Mouse (Mus musculus) hindlimb bud, embryonic 11.5 days (tissue): ENCODE results near the gene Ntn5.
"Not testable (repeated sequence)": the region's sequence is repeated elsewhere in the genome, so short reads cannot be mapped to it uniquely, and the experiment has no call there.

ENCODE experiments used
- DNase-seq: peaks from one replicate; pipeline ENCODE4 v3.0.0-alpha.2; 2012; ENCODE audit warnings: low read depth, low spot score; ENCODE audit errors: extremely low spot score

Ntn5 gene

DNA sequence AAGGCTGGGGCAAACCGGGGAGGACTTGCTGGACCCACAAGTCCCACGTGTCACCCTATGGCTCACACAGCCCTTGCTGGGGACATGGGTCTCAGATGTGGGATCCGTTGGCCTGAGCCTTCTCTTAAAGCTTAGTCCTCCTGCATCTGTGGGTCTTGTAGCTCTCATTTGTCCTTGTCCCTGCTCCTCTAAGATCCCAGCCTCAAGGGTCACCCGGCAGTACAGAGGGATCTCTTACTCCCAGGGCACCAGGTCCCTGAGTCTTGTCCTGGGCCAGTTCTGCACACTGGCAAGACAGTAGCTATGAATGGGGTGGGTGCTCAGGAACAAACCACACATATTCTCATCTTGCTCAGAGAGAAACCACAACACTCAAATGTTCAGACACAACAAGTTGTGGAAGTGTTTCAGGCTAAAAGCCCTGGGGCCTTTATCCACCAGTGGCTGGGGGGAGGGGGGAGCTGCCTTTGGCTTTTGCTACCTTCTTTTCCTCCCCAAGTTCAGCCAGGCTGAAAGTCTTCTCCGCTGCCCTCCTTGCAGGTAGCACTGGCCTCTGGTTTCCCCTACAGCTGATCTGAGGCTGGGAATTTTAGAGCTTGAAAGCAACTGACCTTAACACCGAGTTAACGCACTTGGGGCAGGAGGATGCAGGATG lies at the start of gene Ntn5:
Ntn5 (plus strand) TSS at position 627 of the 655 bp plus-strand sequence.
- DNase-seq = no peak

DNA sequence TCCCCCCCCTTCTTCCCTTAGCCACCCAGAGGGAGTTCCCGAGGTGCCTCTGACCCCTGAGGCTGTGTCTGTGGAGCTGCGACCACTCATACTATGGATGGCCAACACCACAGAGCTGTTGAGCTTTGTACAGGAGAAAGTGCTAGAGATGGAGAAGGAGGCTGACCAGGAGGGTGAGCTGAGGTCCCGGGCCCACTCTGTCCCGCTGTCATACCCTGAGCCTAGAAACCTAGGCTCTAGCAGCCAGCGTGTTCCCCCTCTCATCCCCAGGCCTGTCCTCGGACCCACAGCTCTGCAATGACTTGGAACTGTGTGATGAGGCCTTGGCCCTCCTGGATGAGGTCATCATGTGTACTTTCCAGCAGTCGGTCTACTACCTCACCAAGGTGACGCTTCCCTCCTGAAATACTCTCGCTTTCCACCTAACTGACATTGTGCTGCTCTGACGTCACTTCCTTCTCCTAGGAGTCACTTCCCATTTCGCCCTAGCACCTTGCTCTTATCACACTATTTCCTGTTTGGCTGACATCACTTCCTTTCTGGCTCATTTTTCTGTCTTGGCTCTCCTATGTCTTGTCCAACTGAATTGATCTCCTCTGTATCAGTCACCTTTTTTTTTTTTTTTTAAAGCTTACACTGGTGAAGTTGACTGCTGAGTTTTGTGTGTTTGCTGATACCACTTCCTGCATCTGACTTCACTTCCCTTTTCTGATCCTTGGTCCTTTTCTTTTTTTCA lies 48.7 kb upstream of the Ntn5 start:
- DNase-seq = no peak

DNA sequence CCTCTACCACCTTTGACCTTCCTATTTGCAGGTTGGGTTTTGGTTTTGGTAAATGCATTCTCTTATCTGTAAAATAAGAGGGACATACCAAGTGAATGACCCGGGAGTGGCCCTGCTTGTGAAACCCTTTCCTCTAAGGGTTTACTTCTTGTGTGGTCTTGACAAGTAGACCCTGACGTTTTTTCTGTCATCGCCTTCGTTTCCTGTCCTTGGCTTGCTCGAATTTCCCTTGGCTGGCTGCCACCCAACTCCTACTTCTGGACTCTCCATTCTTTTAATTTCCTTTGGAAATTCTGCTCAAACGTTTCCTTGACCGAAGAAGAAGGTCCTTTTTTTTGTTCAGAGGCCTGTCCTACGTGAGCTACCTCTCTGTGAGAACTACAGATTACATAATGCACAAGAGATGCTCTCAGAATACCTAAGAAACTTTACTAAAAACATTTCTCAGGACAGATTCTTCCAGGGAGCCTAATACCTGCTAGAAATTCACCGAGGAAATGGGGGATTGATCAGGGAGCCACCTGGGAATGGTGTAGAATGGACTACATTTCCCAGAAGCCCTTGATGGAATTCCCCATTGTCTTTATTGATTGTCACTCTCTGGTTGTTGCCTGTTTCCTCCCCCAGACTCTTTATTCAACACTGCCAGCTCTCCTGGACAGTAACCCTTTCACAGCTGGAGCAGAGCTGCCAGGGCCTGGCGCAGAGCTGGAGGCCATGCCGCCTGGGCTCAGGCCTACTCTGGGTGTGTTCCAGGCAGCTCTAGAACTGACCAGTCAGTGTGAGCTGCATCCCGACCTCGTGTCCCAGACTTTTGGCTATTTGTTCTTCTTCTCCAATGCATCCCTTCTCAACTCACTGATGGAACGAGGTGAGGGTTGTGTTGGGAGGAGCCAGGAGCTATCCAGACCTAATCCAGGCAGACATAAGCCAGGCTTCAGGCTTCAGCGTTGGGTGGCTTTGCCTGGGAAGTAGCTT lies 47.8 kb upstream of the Ntn5 start:
- no peak for DNase-seq

DNA sequence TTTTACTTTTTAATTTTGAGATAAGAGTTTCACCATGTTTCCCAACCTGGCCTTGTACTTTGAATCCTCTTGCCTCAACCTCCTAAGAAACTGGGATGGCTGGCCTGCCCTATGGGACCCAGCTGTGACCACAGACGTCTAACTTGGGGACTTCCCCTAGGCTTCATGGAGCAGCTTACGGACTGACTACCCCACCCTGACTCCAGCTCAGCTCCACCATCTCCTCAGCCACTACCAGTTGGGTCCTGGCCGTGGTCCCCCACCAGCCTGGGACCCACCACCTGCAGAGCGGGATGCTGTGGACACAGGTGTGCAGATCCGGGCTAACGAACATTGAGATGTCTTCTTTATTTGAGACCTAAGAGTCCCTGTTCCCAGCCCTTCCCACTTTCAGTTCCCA lies 46.1 kb upstream of the Ntn5 start:
- DNase-seq = no peak

DNA sequence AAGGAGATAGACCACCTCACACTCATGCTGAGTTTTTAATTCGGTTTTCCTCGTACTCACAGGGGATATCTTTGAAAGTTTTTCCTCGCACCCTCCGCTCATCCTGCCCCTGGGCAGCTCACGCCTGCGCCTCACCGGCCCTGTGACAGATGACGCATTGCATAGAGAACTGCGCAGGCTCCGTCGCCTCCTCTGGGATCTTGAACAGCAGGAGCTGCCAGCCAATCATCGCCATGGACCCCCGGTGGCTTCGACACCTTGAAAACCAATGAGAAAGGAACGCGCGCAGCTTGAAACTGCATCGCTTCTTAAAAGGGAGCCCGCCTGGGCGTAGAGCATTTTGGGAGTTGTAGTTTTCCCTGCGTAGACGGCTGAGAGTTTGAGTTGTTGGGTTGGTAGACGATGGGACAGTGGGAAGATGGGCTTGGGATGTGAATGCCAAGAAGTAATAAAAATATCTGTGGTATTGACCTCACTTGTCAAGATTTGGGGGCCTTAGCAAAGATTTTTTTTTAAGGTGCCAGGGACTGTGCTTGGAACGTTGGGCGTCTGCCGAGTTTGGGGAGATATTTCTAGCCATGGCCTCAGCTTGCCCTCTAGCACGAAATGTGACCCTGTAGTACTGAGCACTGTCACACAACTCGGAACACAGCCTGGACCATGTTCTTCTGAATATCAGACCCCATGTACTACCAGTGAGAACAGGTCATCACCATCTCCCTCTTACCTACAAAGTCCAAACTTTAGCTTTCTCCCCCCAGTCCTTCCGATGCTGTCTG lies 45.0 kb upstream of the Ntn5 start:
- DNase-seq = peak; percentile 95

DNA sequence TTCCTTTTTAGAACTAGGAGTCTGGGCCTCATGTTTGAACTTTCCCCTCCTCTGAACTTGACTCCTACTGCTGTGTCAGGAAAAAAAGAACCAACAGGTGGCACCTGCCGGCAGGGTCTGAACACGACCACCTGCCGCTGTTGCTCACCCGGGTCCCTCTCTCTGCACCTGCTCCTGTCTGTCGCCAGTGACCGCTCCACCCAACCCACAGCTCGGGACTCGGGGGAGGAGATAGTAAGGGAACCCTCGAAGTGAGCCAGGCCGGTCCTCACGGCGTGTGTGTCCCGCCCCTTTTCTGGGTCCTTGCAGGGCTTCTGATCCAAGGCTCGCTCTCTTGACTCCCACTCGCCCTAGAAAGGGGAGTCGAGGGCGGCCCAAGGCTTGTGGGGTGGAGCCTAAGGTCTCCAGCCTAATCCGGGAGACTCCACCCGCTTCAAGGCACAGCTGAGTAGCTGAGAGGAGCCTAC lies 44.2 kb upstream of the Ntn5 start, which contains the start of gene Mamstr:
Mamstr (plus strand) TSS at position 417 of the 467 bp plus-strand sequence.
- DNase-seq = no peak

DNA sequence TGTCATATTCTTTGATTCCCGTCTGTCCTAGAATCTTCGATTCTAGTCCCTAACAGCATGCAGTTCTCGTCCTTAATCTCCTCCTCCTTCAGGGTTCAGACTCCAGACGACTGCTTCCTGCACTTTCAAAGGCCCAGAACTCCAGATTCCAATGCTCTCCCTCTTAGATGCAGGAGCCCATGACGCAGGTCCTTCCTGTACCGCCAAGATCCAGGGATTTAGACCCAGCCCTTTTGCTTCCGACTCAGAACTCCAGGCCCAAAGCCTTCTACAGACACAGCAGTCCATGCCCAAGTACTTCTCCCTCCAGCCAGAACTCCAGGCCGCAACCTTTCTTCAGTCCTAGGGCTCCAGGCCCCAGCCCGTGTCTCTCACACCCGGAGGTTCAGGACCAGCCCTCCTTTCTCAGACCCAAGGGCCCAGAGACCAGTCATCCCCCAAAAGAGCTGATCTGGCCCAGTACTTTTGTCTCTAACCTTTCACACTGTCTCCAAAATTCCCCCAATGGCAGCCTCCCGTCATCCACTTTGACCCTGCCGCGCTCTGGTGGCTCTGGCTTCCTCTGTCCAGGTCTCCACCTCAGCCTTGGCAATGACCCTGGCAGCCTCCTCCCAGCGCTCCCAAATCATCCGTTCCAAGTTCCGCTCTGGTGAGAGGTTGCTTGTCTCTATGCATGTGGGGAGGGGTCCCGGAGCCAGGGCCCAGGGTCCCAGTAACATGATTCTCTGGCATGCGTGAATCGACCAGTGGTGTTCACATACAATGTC lies 43.4 kb upstream of the Ntn5 start:
- DNase-seq = no peak

DNA sequence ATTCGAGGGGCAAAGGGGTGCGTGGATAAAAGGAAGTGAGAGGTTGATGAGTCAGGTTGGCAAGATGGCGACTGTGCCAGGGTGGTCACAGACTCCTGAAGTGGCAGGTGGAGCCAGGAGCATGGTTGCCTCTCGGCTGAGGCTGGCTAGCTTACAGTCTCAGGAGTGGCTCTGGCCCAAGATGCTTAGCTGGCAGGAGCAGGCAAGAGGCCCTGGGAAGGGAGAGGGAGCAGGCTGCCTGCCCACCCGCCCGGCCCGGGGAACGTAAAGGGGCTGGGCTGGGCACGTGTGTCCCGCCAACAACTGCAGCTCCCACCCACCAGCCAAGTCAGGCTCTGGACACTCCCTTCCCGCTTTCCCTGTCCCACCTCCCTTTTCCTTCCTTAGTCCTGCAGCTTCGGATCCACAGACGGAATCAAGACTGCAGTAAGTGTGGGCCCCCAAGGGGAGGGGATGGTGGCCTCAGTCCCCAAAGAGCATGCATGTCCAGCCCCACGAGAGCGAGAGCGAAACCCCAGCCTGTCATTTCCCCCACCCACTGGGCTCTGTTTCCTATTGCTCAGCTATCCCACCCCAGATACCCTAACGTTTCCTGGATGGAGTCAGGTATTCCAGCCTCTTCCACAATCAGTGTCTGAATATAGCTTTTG lies 42.3 kb upstream of the Ntn5 start:
- DNase-seq = no peak

DNA sequence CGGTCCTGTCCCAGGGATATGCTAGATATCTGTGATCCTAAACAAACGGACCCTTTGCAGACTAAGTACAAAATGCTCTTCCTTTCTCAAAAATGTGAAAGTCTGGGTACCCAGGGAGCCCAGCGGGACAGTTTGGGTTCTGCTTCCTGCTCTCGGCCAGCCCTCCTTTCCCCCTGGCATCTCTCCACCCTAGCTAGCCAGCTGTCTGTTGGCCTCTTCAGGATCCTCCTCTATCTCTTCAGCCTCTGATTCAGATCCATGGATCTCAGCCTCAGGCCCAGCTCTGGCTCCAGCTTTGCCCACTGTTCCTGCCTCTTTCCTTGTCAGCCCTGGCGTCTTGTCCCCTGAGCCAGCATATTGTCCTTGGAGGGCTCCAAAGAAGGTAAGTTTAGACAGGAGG lies 41.7 kb upstream of the Ntn5 start:
- DNase-seq = no peak

DNA sequence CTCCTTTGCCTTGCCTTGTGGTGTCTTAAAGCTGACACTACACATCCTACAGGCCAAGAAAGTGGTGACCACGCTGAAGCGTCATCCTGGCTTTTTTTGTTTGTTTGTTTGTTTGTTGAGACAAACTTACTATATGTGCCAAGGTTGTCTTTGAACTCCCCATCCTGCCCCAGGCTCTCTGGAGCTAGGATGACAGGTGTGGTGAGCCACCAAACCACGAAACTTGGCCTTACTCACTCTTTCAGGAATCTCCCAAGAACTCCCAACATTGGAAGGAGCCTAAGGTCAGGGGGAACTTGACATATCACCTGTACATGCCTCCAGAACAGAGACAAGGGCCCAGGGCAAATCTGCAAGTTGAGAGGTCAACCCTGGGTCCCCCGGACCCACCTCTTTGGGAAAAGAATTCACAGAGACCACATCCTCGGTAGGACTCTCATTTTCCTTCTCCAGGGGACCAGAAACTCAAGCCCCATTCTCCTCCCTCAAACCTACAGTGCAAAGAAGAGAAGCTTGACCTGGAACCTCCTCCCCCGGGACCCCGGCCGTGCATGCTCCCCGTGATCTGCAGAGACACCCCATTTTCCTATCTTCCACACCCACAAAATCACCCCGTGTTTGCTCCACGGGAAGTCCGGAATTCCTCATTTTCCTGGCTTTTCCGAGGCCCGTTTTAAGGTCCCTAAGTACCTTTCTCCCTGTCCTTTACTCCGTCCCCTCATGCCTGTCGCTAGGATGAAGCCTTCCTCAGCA lies 41.1 kb upstream of the Ntn5 start:
- DNase-seq = no peak

DNA sequence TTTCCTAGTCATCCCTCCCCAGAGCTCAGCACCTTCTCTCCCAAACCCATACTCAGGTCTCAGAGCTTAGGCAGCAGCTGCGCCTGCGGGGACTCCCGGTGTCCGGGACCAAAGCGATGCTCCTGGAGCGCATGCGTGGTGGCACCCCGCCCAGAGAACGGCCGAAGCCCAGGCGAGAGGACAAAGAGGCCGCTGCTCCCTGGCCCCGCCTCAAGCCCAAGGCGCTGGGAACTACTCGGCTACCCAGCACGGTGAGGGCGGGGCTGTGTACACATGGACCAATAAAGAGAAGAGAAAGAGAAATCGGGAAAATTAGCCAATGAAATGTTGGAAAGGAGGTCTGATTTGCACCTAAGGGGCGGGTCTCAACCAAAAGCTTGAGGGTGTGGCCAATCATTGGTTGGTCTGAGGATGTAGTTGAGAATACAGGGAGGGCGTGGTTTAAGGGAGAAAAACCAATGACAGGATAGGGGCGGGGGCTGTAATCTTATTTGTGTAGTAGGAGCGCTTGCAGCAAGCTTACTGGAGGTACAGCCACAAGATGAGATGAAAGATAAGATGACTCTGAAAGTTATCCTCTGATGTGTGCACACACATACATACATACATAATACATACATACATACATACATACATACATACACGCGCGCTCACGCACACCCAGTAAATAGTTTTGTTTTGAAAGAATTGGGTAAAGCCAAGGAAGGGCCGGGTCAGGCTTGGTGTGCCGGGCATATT lies 40.2 kb upstream of the Ntn5 start:
- peak; percentile 95 for DNase-seq

DNA sequence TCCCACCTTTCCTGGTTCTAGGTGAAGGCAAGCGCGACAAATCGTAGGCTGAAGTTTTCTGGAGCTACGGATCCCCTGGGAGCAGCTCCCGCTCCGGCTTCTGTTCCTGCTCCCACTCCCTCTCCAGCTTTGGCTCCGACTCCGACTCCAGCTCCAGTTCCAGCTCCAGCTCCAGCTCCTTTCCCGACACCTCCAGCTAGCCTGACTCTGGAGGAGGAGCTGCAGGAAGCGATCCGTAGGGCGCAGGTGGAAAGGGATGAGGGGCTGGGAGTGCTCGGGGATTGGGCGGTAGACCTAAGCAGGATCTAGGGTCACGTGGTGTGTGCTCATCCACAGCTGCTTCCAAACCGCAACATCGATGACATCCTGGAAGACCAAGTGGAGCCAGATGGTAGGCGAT lies 39.6 kb upstream of the Ntn5 start:
- DNase-seq = no peak

DNA sequence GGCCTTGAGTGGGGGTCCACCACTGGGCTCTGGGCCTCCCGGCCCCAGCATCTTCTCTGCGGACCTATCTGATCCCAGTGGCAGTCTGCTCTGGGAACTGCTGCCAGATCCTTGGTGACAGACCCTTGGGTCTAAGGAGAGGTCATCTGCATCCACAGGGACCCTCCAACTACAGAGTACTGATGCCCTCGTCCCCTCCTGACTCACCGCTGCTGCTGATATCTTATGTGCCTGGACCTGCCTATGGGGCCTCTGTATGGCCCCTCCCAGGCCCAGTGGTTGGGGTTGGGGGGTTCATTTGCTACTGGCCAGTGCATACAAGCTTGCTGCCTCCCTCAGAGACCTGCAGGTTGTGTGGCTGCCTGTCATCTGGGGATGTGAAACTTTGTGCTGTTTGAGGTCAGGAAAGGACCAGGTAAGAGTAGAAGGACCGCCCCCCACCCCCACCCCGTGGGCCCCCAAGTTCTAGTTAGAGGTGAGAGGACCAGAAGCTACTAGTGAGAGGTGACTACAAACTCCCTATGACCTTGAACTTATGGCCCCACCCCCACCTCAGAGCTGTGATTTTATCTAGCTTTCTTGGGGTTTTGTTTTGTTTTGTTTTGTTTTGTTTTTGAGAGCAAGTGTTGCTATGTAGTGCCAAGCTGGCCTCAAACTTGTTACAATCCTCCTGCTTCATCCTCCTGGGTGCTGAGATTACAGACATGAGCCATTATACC lies 38.8 kb upstream of the Ntn5 start:
- no peak for DNase-seq

DNA sequence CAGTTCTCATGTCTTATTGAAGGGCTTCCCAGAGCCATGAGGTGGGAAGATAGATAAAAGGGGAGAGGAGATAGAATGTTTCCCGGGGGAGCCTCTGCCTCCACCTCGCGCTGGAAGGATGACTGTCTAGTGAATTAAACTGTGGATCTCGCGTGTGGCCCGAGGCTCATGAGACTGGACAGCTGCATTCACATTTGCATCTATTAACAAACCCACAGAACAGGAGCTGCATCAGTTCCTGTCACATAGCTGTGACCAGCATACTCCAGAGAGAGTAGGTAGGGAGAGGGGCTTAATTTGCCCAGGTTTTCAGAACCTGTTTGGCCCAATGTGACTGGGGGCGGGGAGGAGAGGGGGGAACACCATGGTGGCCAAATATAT lies 38.2 kb upstream of the Ntn5 start:
- DNase-seq = no peak

DNA sequence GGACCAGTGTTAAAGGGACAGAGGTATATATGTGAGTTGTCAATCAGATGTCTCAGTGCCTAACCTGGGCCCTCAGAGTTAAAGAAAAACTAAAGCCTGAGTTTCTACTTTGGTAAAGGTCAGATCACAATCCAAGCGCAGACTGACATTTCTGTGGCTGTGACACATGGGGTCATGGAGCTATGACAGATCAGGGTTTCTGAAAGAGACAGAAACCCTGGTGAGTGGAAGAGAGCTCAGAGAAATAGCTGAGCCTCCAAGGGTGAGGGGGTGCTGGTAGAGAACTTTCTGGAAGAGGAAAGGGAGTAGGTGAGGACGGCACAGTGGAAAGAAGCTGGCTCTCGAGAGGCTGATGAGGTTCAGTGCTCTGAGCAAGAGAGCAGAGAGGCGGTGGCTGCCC lies 37.2 kb upstream of the Ntn5 start:
- DNase-seq = no peak

DNA sequence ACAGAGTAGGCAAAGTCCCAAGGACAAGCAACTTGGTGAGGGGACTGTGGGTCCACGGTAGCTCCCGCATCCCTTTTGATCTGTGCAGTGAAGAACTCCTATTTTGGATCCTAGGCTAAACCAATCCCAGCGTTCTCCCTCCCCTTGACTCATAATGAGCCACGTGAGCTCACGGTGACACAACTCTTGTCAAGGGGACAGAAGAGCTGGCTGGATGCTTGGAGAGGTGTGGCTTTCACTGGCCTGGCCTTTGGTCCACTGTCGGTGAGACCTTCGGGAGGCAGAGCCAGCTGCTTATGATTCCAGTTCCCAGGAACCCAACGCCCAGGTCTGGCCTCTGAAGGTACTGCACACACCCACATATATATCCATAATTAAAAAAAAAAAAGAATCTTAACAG lies 34.5 kb upstream of the Ntn5 start:
- DNase-seq = no peak

DNA sequence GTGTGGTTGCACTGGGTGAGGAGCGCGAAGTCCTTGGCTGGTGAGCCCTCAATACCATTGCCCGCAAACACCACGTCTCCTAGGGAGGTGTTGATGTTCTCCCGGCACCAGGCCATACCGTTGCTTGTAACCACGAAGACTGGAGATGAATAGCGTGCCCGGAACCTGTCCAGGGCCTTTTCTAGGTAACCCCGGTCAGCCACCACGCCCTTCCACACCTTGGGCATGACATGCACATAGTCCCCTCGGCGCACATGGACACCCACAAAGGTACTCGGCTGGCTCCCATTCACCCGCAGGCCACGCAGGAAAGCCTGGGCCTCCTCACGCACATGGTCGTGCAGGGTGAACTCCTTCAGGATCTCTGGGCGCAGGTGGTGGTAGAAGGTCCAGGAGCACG lies 33.3 kb upstream of the Ntn5 start:
- not testable (repeated sequence) for DNase-seq
